Mouse (Mus musculus): Measurements from ENCODE around the gene Nop2. TPM values are rescaled to one million over a fixed set of nuclear protein-coding genes. Genes with fewer than 3 reads are reported as not detected.
"Not testable (repeated sequence)": the region's sequence is repeated elsewhere in the genome, so short reads cannot be mapped to it uniquely, and the experiment has no call there.

Nop2 gene
- polyA plus RNA-seq, 1 experiment = 21.5 TPM

DNA sequence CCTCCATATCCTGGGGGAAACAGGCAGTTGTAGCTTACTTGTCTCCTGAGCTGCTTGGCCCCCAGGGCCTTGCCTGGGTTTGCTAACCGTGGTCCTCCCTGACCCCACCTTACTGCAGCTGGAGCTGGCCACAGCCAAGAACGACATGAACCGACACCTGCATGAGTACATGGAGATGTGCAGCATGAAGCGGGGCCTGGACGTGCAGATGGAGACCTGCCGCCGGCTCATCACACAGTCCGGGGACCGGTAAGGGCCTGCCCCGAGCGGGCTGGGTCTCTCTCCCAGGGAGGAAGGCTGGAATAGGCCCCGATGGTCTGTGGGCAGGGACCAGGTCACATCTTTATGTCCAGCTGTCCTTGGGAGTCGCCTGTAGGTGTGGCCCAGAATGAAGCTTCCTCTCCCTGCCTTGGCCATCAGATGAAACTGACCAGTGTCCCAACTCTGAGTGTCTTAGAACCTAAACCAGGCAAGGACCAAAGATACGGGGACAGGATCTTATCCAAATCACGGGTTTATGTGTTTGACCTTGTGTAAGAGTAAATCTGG, 27.3 kb downstream of the Nop2 start:
- Histone ChIP-seq H3K4me1 (ENCODE audit: control insufficient read depth, insufficient read depth, low read length) (peaks cover 1% of the 10 kb centered on the region; the same call in 1 of the 2 replicates), H3K4me3 (ENCODE audit: insufficient read depth, low read length) (no peak overlapping the region), H3K27ac (ENCODE audit: insufficient read depth, low read length) (no peak overlapping the region)
- no peak for TF ChIP-seq POLR2A (IDR thresholded peaks at IDR 0.05; ENCODE audit: extremely low read depth, insufficient read depth, low read length)
- TF ChIP-seq CTCF (IDR thresholded peaks at IDR 0.05; ENCODE audit: extremely low read depth, insufficient read depth, low read length) = no peak

DNA sequence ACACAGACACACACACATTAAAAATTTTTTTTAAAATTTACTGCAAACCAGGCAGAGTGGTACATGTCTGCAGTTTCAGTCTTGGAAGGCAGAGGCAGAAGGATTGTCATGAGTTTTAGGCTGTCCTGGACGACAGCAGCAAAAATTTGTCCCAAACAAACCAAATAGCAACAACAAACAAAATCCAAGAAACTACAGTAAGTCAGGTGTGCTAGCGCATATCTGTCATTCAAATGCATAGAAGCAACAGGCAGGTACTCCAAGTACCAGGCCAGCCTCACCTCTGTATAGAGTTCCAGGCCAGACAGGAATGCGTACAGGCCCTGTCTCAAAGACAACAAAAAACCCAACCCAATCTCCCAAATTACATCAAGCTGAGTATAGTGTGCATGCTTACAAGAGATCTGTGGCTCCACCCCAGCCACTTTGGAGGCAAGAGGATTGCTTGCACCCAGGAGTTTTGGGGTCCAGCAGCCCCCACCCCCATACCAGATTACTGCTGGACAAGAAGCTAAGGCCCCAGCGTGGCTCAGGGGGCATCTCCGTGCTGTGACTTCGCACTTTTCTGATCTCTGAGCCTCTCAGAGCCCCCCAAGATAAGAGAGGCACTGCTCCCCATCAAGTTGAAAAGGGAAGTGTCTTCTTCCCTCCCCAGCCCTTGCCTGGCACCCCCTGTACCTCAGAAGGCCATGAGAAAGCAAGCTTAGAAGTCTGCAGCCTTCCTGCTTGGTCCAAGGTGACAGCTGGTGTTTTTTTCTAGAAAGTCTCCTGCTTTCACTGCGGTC, 28.3 kb downstream of the Nop2 start:
- Histone ChIP-seq H3K4me1 (ENCODE audit: control insufficient read depth, insufficient read depth, low read length) (peaks cover 1% of the 10 kb centered on the region; the same call in 1 of the 2 replicates), H3K27ac (ENCODE audit: insufficient read depth, low read length) (no peak overlapping the region), H3K4me3 (ENCODE audit: insufficient read depth, low read length) (no peak overlapping the region)
- TF ChIP-seq CTCF (IDR thresholded peaks at IDR 0.05; ENCODE audit: extremely low read depth, insufficient read depth, low read length) (no peak), POLR2A (IDR thresholded peaks at IDR 0.05; ENCODE audit: extremely low read depth, insufficient read depth, low read length) (no peak)

- TF ChIP-seq POLR2A (IDR thresholded peaks at IDR 0.05; ENCODE audit: extremely low read depth, insufficient read depth, low read length) (no peak), CTCF (IDR thresholded peaks at IDR 0.05; ENCODE audit: extremely low read depth, insufficient read depth, low read length) (no peak)
- Histone ChIP-seq H3K27ac (ENCODE audit: insufficient read depth, low read length) (no peak overlapping the region), H3K4me1 (ENCODE audit: control insufficient read depth, insufficient read depth, low read length) (peaks cover 1% of the 10 kb centered on the region; the same call in 1 of the 2 replicates), H3K4me3 (ENCODE audit: insufficient read depth, low read length) (no peak overlapping the region)
Observed at GRCm38 (mm10) chr6:125160558-125160853, 28.8 kb downstream of the Nop2 start.

DNA sequence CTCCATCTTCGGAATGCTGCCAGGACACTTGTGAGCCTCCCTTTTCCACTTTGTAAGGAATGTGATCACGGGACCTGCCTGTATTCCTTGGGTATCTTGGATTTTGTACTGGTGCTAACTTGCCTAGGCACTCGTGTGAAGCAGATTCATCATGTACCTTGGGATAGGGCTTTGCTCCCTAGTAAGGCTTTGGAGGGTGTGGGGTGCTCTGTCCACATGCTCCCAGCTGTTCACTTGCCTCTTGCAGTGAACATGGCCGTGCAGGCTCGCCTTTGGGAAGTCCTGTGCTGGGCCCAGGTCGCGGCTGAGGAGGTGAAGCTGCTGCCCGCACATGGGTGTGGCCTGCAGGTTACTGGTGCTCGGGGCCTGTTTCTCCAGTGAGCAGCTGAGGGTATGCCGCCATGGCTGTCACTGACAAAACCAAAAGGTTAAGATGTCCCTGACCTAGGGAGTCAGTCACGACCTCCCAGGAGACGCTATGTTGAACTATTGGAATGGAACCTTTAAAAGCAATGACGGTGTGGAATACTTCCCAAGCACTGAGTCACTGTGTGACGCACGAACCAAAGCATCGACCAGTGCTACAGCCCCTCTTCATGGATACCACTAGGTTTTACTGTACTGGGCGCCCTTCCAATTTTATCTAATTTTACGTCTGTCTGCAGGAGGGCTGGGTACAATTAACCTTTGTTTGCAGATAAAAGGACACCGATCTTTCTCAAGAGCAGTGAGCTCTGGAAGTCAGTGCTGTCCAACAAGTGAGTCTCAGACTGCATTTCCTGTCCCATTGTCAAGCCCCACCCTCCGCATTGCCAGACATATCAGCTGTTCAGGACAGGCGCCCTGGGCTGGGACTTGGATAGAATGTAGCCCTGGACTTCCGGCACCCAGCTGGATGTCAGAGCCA, 29.4 kb downstream of the Nop2 start:
- Histone ChIP-seq H3K4me1 (ENCODE audit: control insufficient read depth, insufficient read depth, low read length) (peaks cover 1% of the 10 kb centered on the region; the same call in 1 of the 2 replicates), H3K4me3 (ENCODE audit: insufficient read depth, low read length) (no peak overlapping the region), H3K27ac (ENCODE audit: insufficient read depth, low read length) (no peak overlapping the region)
- TF ChIP-seq POLR2A (IDR thresholded peaks at IDR 0.05; ENCODE audit: extremely low read depth, insufficient read depth, low read length) (peak; percentile 63), CTCF (IDR thresholded peaks at IDR 0.05; ENCODE audit: extremely low read depth, insufficient read depth, low read length) (no peak)

DNA sequence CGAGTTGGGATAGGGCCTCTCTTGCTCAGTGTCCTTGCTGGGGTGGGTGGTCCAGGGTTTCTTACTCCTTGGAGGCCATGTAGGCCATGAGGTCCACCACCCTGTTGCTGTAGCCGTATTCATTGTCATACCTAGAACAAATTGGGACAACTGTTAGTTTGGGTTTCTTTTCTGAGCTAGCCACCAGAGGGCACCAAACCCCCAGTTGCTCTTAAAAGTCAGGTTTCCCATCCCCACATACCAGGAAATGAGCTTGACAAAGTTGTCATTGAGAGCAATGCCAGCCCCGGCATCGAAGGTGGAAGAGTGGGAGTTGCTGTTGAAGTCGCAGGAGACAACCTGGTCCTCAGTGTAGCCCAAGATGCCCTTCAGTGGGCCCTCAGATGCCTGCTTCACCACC, 30.3 kb downstream of the Nop2 start:
- not testable (repeated sequence) for H3K27ac ChIP-seq (ENCODE audit: insufficient read depth, low read length); H3K4me3 ChIP-seq (ENCODE audit: insufficient read depth, low read length); H3K4me1 ChIP-seq (ENCODE audit: control insufficient read depth, insufficient read depth, low read length)
- peak; percentile 54 for TF ChIP-seq CTCF (IDR thresholded peaks at IDR 0.05; ENCODE audit: extremely low read depth, insufficient read depth, low read length)

DNA sequence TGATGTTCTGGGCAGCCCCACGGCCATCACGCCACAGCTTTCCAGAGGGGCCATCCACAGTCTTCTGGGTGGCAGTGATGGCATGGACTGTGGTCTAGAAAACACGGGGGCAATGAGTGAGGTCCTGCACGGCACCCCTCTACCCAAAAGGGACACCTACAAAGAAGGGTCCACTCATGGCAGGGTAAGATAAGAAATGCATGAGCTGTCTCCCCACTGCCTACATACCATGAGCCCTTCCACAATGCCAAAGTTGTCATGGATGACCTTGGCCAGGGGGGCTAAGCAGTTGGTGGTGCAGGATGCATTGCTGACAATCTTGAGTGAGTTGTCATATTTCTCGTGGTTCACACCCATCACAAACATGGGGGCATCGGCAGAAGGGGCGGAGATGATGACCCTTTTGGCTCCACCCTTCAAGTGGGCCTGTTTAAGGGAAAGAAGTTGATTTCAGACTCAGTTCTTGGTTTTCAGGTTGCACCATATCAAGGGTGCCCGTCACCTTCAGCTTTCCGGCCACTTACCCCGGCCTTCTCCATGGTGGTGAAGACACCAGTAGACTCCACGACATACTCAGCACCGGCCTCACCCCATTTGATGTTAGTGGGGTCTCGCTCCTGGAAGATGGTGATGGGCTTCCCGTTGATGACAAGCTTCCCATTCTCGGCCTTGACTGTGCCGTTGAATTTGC, 31.1 kb downstream of the Nop2 start:
- peak overlapping the region; percentile 92; the same call in 1 of the 2 replicates for H3K4me3 ChIP-seq (ENCODE audit: insufficient read depth, low read length)
- not testable (repeated sequence) for H3K27ac ChIP-seq (ENCODE audit: insufficient read depth, low read length); H3K4me1 ChIP-seq (ENCODE audit: control insufficient read depth, insufficient read depth, low read length)

DNA sequence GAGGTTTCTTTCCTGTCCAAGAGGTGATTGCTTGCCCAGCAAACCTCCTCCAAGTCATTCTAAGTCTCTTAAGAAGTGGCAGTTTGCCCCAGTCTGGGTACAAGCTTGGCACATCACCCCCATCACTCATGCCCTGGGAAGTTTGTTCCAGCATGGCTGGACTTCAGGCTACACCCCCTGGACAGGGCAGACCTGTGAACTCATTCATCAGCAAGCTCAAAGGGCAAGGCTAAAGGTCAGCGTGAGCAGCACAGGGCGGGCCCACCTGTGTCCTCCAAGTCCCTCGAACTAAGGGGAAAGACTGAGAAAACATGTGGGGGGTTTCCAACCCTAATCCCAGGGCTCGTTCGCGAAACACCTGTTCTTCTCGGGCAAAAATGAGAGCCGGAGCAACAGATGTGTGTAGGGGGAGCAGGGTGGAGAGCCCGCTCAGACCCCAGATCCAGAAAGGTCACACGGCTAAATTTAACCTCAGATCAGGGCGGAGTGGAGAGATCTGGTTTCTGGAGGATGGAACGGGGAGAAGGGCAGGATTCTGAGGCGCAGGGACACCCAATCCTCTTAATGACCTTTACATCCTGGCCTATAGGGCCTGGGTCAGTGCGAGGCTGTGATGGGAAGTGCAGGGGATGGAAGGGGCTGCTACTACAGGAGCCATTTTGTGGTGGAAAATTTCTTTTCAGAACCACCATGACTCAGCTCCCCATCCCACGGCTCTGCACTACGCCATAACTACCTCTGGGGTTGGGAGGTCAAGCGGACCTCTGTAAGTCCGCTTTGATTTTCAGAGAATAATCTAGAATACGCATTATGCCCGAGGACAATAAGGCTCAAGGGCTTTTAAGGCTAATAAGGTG, 32.3 kb downstream of the Nop2 start:
- Histone ChIP-seq H3K4me1 (ENCODE audit: control insufficient read depth, insufficient read depth, low read length) (peaks cover 8% of the 10 kb centered on the region), H3K4me3 (ENCODE audit: insufficient read depth, low read length) (peak overlapping the region; percentile 92), H3K27ac (ENCODE audit: insufficient read depth, low read length) (peak overlapping the region; percentile 58)

GRCm38 (mm10) chr6:125164672-125165327, 33.1 kb downstream of the Nop2 start:
- peaks cover 8% of the 10 kb centered on the region for H3K4me1 ChIP-seq (ENCODE audit: control insufficient read depth, insufficient read depth, low read length)

More for the DNA sequence above, 32.3 kb downstream of the Nop2 start:
- TF ChIP-seq CTCF (IDR thresholded peaks at IDR 0.05; ENCODE audit: extremely low read depth, insufficient read depth, low read length) (no peak), POLR2A (IDR thresholded peaks at IDR 0.05; ENCODE audit: extremely low read depth, insufficient read depth, low read length) (0 out of 2 replicates have a peak, but pooled peaks have one; percentile 24)

More at GRCm38 (mm10) chr6:125164672-125165327, 33.1 kb downstream of the Nop2 start:
- TF ChIP-seq CTCF (IDR thresholded peaks at IDR 0.05; ENCODE audit: extremely low read depth, insufficient read depth, low read length) (no peak), POLR2A (IDR thresholded peaks at IDR 0.05; ENCODE audit: extremely low read depth, insufficient read depth, low read length) (peak; percentile 19)
- peak overlapping the region; percentile 92 for H3K4me3 ChIP-seq (ENCODE audit: insufficient read depth, low read length)
- peak overlapping the region; percentile 58 for H3K27ac ChIP-seq (ENCODE audit: insufficient read depth, low read length)
